Mouse (Mus musculus): ENCODE measurements around the gene Dhcr7. TPM values are rescaled to one million over a fixed set of nuclear protein-coding genes. Genes with fewer than 3 reads are reported as not detected.
A peak's percentile ranks its signal among the peaks of the same experiment; 100 is the strongest.

Gene Dhcr7
- total RNA-seq (2015; ENCODE audit: low replicate concordance) (2.1 and 6.7 TPM in 2 replicates), total RNA-seq (2017; ENCODE audit: low replicate concordance) (0.84 and 5.2 TPM in 2 replicates)

- ATAC-seq (replicated peaks; ENCODE audit: low FRiP score, poor library complexity, severe bottlenecking), result peak; percentile 96
Observed at GRCm38 (mm10) chr7:143822375-143823265, at the start of gene Dhcr7, which contains the start of gene Nadsyn1. Gene Dhcr7 (plus strand): TSS chr7:143823145. Gene Nadsyn1 (minus strand): TSS chr7:143822849.

GRCm38 (mm10) chr7:143776137-143776536, 46.8 kb upstream of the Dhcr7 start:
- ATAC-seq (replicated peaks; ENCODE audit: low FRiP score, poor library complexity, severe bottlenecking), result no peak

- ATAC-seq (replicated peaks; ENCODE audit: low FRiP score, poor library complexity, severe bottlenecking), result no peak
Observed at GRCm38 (mm10) chr7:143777375-143777774, 45.6 kb upstream of the Dhcr7 start.

DNA sequence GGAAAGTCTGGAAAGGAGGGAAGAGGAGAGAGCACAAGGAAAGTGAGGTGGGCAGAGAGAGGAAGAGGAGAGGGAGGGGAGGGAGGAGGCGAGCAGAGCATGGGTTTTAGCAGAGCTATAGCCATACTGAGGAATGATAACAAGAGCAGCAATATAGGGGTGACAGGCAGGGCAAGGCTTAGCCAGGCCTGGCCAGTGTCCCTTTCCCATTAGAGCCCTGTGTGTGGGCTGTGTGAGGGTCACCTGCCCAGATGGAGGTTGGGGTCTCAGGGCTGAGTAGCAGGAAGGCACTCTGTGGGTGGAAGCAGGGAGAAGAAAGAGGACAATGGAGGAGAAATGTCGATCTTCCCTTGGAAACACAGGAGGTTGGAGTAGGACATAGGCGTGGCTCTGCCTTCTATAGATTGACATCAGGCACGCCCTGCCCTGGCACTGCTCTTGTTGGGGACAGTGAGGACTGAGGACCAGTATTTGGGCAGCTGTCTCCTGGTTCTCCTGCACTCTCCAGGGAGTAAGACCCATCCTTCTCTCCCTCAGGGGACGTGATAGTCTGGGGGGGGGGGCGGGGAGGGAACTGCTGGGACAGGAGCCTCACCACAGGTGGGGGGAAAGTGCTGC, 39.5 kb upstream of the Dhcr7 start:
- ATAC-seq (replicated peaks; ENCODE audit: low FRiP score, poor library complexity, severe bottlenecking), result no peak

DNA sequence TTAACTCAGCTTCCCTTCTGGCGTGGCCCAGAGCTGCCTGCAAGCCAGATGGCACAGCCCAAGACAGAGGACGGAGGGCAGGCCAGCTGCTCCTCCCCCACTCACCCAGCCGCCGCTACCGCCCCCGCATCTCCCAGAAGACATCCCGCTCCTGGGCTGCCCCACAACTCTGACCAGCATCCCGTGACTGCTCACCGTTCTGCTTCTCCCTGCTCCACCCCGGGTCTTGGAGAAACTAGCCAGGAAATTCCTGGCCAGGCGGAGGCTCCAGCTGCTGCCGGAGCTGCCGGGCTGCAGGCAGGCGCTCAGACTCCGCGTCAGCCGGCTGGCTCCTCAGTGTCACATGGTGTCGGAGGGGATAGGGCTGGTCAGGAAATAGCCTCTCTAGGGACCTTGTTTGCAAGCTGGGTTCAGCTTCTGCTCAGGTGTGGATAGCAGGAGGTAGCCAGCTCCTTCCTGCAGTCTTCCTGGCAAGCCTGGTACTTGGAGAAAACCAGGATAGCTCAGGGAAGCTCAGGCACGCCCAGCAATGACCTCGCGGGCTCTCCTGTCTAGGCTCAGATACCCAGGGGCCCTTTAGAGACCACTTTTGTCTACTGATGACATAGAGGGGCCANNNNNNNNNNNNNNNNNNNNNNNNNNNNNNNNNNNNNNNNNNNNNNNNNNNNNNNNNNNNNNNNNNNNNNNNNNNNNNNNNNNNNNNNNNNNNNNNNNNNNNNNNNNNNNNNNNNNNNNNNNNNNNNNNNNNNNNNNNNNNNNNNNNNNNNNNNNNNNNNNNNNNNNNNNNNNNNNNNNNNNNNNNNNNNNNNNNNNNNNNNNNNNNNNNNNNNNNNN, 38.7 kb upstream of the Dhcr7 start, which contains the start of gene Mrgpre:
Gene Mrgpre, minus strand, starts transcription at position 505 of the 834 bp plus-strand sequence.
- ATAC-seq (replicated peaks; ENCODE audit: low FRiP score, poor library complexity, severe bottlenecking), result no peak

DNA sequence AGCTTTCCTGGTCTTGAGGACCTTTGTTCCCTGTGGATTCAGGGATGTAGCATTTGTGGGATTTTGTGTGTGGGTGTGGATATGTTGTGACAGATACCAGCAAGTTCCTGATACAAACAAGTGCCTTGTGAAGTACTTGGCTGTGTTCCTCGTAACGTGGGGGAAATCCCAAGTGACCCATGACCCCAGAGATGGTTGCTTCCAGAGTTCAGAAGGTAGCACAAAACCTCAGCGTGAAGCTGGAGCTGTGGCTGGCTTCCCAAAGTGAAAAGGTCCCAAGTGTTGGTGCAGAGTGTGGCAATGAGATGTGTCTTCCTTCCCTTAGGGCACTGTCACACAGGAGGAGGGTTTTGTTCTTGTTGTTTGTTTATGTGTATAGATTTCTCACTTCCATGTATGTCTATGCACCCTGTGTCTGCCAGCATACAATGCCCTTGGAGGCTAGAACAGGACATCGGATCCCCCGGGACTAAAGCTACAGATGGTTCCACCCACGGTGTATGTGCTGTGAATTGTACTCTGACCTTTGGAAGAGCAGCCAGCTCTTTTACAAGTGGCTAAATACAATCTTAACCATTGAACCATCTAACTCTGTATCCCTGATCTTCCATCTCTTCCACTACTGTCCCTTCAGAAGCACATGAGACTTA, 30.5 kb upstream of the Dhcr7 start:
- ATAC-seq (replicated peaks; ENCODE audit: low FRiP score, poor library complexity, severe bottlenecking), result no peak

DNA sequence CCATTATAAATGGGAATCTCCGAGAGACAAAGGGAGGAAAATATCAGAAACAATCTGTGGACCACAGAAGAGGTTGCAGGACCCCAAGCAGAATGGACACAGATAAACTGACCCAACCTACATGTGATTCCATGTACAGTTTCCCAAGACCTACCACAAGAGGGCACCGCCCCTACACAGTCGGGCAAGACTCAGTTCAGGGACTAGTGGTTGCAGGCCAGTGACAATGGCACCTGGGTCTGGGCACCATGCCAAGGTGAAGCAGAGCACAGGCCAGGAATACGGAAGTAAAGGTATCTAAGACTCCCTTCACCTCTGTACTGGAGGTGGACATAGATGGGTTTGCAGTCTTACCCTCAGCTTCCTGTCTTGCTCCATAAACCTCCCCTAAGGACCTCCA, 29.8 kb upstream of the Dhcr7 start:
- ATAC-seq (replicated peaks; ENCODE audit: low FRiP score, poor library complexity, severe bottlenecking), result no peak

DNA sequence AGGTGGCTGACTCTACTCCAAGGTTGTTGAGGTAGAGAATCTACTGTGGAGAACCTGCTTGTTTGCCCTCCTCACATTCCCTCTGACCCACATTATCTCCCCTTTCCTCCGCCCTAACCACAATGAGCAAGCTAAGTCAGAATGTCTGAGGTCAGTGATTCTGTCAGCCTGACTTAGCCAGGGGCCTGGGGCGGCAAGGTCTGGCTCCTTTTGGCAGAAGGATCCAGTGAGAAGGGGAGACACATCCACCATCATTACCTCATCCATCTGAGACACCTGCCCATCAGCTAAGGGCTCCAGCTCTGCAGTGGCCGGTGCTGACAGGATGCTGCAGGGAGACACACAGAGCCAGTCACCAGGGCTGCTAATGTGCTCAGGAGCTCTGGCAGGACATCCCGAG, 24.2 kb upstream of the Dhcr7 start:
- ATAC-seq (replicated peaks; ENCODE audit: low FRiP score, poor library complexity, severe bottlenecking), result no peak

DNA sequence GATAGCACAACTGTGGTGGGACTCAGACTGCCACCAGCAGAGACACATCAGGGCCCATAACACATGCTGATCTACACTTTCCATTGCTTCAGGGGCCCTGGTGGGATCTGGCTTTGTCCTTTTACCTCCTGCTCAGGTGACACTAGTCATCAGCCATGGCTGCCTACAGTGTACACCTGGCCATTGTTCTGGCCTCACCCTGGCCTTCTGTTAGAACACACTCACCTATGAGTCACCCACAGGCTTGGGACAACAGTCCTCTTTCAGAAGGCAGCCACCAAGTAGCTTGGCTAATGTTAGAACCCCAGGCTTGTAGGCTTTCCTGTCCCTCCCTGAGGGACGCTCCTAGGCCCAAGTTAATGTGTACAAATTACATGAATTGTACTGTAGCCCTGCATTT, 22.2 kb upstream of the Dhcr7 start:
- ATAC-seq (replicated peaks; ENCODE audit: low FRiP score, poor library complexity, severe bottlenecking), result no peak

- no peak for ATAC-seq (replicated peaks; ENCODE audit: low FRiP score, poor library complexity, severe bottlenecking)
Observed at GRCm38 (mm10) chr7:143801195-143802065, 21.5 kb upstream of the Dhcr7 start.

- no peak for ATAC-seq (replicated peaks; ENCODE audit: low FRiP score, poor library complexity, severe bottlenecking)
Observed at GRCm38 (mm10) chr7:143805199-143805624, 17.7 kb upstream of the Dhcr7 start.

GRCm38 (mm10) chr7:143808909-143809308, 14.0 kb upstream of the Dhcr7 start:
- no peak for ATAC-seq (replicated peaks; ENCODE audit: low FRiP score, poor library complexity, severe bottlenecking)

GRCm38 (mm10) chr7:143819201-143819600, 3.7 kb upstream of the Dhcr7 start:
- ATAC-seq (replicated peaks; ENCODE audit: low FRiP score, poor library complexity, severe bottlenecking), result no peak

- no peak for ATAC-seq (replicated peaks; ENCODE audit: low FRiP score, poor library complexity, severe bottlenecking)
Observed at GRCm38 (mm10) chr7:143821241-143821640, 1.7 kb upstream of the Dhcr7 start.

- ATAC-seq (replicated peaks; ENCODE audit: low FRiP score, poor library complexity, severe bottlenecking), result no peak
Observed at GRCm38 (mm10) chr7:143823266-143823605, 291 bp downstream of the Dhcr7 start.

DNA sequence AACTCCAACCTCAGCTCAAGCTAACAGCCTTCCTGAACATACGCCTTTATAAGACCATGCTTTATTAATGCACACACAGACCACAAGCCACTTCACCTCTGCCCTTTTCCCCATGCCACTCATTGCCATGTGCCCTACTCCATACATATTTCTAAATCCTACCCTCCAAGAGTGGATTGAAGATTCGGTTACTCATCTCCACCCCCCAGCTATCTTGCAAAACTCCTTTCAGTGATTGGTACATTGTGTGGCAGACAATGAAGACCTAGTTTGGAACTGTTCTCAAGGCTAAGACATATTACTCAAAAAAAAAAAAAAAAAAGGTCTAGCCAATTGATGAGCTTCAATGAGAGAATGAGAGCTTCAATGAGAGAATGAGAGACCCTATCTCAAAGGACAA, 4.0 kb downstream of the Dhcr7 start:
- no peak for ATAC-seq (replicated peaks; ENCODE audit: low FRiP score, poor library complexity, severe bottlenecking)

DNA sequence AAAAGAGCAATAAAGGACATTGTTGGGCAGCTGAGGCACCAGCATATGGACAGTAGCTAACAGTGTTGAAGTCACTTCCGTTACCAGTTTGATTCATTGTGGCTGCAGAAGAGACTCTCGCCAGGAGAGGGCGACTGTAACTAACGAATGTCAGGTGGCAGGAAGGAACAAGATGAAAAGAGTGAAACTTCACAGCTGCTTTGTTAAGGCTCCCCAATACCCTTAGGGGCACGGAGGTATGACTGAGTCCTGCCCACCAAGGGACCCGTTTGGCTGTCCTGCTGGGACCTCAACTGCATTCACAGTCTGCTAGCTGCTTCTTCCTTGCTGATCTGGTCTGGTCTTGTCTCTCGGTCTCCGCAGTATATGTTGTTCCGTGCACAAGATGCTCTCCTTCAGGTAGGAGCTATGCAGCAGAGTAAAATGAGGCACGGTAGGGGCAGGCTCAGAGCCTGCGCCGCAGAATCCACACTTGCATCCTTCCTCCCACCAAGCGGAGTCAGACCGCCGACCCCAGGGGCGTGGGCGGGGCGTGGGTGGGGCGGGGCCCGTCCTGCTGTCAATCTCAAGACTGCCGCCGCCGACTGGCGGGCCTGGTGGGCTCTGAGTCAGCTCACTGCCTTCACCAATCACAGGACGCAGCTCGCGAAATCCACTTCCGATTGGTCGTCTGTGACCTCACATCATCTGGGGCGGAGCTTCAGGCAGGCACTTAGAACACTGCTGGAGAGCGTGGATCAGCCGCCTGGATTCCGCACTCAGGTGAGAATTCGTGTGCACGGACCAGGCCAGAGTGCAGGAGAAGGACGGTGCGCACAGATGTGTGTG, 6.8 kb downstream of the Dhcr7 start:
- ATAC-seq (replicated peaks; ENCODE audit: low FRiP score, poor library complexity, severe bottlenecking), result peak; percentile 97

- ATAC-seq (replicated peaks; ENCODE audit: low FRiP score, poor library complexity, severe bottlenecking), result peak; percentile 30
Observed at GRCm38 (mm10) chr7:143830399-143830798, 7.5 kb downstream of the Dhcr7 start.
